In genomic region chr3:89588436-89588835, GRCm38 (mm10) we compare ENCODE assay signal across 24 mouse cellular contexts.
DNase-seq lines count a peak whose midpoint lies in the region; ATAC-seq lines count a peak whose summit lies in the region.
"Had no signal": no experiment of that assay in that cellular context is flagged by ENCODE, and none has a peak within 500 bp of the region (broad histone marks: within the 10 kb centered on the region; RNA-seq: fewer than 3 reads in every experiment).

No protein-coding gene starts in this region.

- H3K36me3 ChIP-seq in hindbrain, embryonic 10.5 days, result no peaks in the 10 kb centered on the region
- H3K36me3 ChIP-seq in hindbrain, embryonic 14.5 days (replicated peaks; ENCODE audit: control insufficient read depth, insufficient read depth), result no peaks in the 10 kb centered on the region
- H3K36me3 ChIP-seq: forebrain, embryonic 10.5 days; heart, embryonic 13.5 days; hindbrain, embryonic 12.5 days; neural tube, embryonic 12.5 days had no signal

- DNase-seq in hindbrain, embryonic 10.5 days (ENCODE audit: low spot score), result no peak
- no peak for DNase-seq in hindbrain, embryonic 14.5 days (ENCODE audit: low spot score)
- DNase-seq in thymus, adult 18-20 months, result peak; percentile 8 to 42
- DNase-seq in thymus, postnatal 0 days (ENCODE audit: low spot score), result no peak
- peak; percentile 49 to 50 for DNase-seq in thymus, postnatal 10 days (ENCODE audit: low spot score in 2 of 2)
- DNase-seq in adrenal gland, adult 8-10 months, result no peak
- DNase-seq in heart, adult 8-10 months (ENCODE audit: low spot score), result no peak
- DNase-seq in yolk sac, embryonic 10.5 days (ENCODE audit: low spot score), result no peak
- DNase-seq: adrenal gland, postnatal 25 days; cerebellum, adult 9-10 months; forebrain, postnatal 0 days; gastrocnemius, postnatal 14 days; heart, postnatal 14 days; kidney, adult 18-20 months; left cerebral cortex, postnatal 4 days; lung, adult 18-20 months; midbrain, embryonic 14.5 days; right cerebral cortex, postnatal 25 days had no signal

- H3K9ac ChIP-seq in hindbrain, embryonic 14.5 days, result no peak overlapping the region
- H3K9ac ChIP-seq: forebrain, postnatal 0 days; heart, embryonic 13.5 days; hindbrain, embryonic 12.5 days; neural tube, embryonic 12.5 days had no signal

- H3K4me1 ChIP-seq in hindbrain, embryonic 10.5 days (replicated peaks), result peaks cover 66% of the 10 kb centered on the region
- H3K4me1 ChIP-seq in hindbrain, embryonic 14.5 days (replicated peaks; ENCODE audit: control insufficient read depth, insufficient read depth, low read length), result peaks cover 49% of the 10 kb centered on the region

- H3K4me3 ChIP-seq in hindbrain, embryonic 10.5 days, result no peak overlapping the region
- no peak overlapping the region for H3K4me3 ChIP-seq in hindbrain, embryonic 14.5 days (replicated peaks; ENCODE audit: low read length)
- H3K4me3 ChIP-seq: forebrain, embryonic 10.5 days; heart, embryonic 13.5 days; hindbrain, embryonic 12.5 days; neural tube, embryonic 12.5 days had no signal

- H3K27ac ChIP-seq in hindbrain, embryonic 10.5 days, result peak overlapping the region; percentile 30; the same call in 1 of the 2 replicates
- H3K27ac ChIP-seq in hindbrain, embryonic 14.5 days, result no peak overlapping the region
- H3K27ac ChIP-seq: heart, embryonic 13.5 days; hindbrain, embryonic 12.5 days; neural tube, embryonic 12.5 days had no signal

- no peak overlapping the region for H3K4me2 ChIP-seq in hindbrain, embryonic 14.5 days (replicated peaks)
- H3K4me2 ChIP-seq: heart, embryonic 13.5 days; hindbrain, embryonic 12.5 days; liver, embryonic 11.5 days; neural tube, embryonic 12.5 days had no signal

- H3K27me3 ChIP-seq in hindbrain, embryonic 10.5 days (ENCODE audit: insufficient read depth, poor library complexity, severe bottlenecking), result no peaks in the 10 kb centered on the region
- H3K27me3 ChIP-seq in hindbrain, embryonic 14.5 days (ENCODE audit: control insufficient read depth, insufficient read depth, low read length), result no peaks in the 10 kb centered on the region
- H3K27me3 ChIP-seq: hindbrain, embryonic 12.5 days; neural tube, embryonic 12.5 days had no signal

- no peak for ATAC-seq in hindbrain, embryonic 14.5 days (ENCODE audit: low FRiP score)
- ATAC-seq: forebrain, postnatal 0 days; inflammation-experienced regulatory T-cells, adult 6 months had no signal

- H3K9me3 ChIP-seq in hindbrain, embryonic 10.5 days, result no peaks in the 10 kb centered on the region
- no peaks in the 10 kb centered on the region for H3K9me3 ChIP-seq in hindbrain, embryonic 14.5 days (ENCODE audit: control insufficient read depth, low read length)
- H3K9me3 ChIP-seq: forebrain, embryonic 10.5 days; heart, embryonic 13.5 days; hindbrain, embryonic 12.5 days; neural tube, embryonic 12.5 days had no signal

- 78% methylated on average over 11 of the region's 11 CpGs for WGBS in hindbrain, embryonic 10.5 days
- WGBS in hindbrain, embryonic 14.5 days, result 78% methylated on average over 11 of the region's 11 CpGs

Comparison
In these comparisons a context has a peak if more than half of its experiments do, and no peak if none do; other contexts are left out.
1. DNase-seq: peak in thymus, adult 18-20 months (2 of 2) and thymus, postnatal 10 days (2 of 2); none in hindbrain, embryonic 10.5 days (single experiment), hindbrain, embryonic 14.5 days (single experiment), thymus, postnatal 0 days (single experiment), adrenal gland, adult 8-10 months (single experiment), heart, adult 8-10 months (single experiment) and yolk sac, embryonic 10.5 days (single experiment).